Mouse (Mus musculus): ENCODE measurements around the gene Prrx1.

The Prrx1 gene

DNA sequence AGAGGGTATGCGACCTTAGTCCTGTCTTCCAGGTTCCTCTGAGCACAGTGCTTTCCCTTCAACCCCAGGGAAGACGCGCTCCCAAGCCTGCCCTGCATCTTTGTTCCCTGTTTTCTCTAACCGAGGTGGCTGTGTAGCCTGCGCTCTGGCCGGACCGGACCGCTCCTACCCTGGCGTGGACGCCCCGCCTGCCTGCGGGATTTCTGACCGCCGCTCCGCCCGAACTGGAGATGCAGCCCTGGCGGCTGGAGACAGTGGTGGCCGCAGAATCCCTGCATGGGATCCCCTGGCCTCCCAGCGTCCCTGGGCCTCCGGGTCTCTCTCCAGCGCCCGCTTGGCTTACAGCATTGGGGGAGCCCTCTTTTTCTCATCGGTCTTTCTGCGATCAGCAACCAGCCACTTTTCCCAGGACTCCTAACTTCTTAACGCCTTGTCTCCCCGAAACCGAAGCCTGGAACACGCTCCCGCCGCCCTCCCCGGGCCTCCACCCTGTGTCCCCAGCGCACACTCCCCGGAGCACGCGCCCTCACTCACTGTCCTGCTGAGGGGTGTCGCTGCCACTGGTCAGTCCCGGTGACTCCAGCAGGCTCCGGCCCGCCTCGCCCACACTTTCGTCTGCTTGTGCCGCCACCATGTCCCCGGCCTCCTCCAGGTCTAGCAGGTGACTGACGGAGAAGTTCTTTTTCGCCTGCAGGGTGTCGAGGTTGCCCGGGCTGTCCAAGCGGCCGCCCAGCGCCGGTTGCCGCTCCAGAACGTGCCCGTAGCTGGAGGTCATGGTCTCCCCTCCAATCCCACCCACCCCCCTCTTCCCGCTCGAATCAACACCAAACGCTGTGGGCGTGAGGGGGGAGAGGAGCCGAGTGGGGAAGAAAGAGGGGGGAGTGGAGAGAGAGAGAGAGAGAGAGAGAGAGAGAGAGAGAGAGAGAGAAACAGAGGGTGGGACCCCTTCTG, 1.4 kb downstream of the Prrx1 start:
- no peak for DNase-seq (ENCODE audit: low spot score in 2 of 2)

- no peak for DNase-seq (ENCODE audit: low spot score in 2 of 2)
Observed at GRCm38 (mm10) chr1:163311006-163311836, 2.3 kb downstream of the Prrx1 start.

DNA sequence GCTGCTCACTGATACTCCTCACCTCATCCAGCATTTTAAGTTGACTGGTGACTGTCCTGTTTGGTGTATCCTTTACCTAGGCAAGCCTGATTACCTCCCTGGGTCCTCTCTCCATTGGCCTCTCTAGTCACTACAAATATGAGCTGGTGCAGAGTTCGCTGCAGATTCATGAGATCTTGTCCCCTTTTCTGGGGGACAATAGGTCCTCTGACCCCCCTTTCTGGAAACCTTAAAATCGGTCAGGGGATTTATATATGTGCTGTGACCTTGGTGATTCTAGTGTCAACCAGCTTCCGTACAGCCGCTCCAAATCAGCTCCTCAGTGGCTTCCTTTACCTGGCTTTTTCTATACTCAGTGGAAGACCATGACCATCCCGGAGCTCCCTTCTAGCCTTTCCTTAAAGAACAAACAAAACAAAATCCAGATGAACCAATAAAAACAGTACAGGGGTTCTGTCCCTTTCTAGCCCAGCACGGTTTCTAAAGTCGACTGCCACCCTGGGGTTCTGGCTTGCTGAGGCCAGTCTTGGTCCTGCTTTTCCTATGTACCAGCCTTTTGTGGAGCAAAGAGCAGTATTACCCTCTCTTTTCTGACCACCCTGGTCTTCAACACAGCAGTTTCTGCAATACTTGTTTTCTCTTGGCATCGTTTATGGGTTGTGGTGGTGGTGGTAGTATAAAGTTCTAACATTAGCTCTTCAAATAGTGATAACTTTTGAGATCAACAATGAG, 3.3 kb downstream of the Prrx1 start:
- no peak for DNase-seq (ENCODE audit: low spot score in 2 of 2)

DNA sequence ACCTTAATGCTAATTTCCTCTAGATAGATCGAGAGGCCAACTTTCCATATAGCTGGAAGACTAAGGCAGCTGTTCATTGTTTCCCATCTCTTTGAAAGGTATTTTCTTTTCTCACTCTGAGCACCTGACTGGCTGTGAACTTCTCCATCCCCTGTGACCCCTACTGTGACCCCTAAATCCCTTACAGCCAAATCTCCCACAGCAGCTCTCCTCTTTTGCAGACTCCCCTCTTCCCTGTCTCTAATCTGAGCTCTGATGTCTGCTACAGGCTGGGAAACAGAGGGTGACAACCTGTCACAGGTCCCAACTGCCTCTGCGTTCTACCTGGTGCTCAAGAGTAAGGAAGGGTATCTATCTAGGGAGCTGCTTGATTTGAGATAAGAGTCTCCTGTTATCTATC, 4.0 kb downstream of the Prrx1 start:
- no peak for DNase-seq (ENCODE audit: low spot score in 2 of 2)

DNA sequence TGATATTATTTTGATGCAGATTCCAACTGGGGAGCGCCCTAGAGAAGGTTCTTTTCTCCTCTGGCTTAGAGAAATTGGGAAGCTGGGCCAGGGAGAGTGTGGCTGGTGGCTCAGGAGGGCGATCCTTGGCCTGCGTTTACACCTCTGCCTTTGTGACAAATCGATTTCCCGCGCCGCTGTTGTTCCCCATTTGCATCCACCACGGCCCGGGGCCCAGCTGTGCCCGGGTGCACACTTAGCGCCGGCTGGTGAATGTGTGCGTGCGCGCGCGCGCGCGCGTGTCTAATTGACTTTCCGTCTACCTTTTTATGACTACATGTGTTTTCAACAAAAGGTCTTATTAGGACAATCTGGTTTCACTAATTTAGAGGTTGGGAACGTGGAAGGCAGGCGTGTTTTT, 4.9 kb downstream of the Prrx1 start:
- no peak for DNase-seq (ENCODE audit: low spot score in 2 of 2)

DNA sequence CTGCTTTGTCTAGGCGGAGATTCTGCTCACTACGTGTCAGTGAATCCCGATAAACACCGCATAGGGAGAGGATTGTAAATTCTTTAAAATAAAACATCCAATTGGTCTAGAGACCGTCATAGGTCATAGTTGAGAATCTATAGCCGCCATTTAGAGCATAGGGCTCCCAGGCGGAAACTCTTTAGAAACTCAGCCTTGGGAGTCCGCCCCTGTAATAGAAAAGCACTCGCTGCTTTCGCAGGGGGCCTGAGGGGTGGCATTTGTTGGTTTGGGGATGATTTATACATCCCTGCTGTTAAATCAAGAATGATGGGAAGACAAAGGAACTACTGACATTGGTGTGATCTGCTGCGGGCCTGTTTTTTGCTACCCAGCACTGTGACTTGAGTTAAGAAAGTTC, 5.8 kb downstream of the Prrx1 start:
- no peak for DNase-seq (ENCODE audit: low spot score in 2 of 2)

DNA sequence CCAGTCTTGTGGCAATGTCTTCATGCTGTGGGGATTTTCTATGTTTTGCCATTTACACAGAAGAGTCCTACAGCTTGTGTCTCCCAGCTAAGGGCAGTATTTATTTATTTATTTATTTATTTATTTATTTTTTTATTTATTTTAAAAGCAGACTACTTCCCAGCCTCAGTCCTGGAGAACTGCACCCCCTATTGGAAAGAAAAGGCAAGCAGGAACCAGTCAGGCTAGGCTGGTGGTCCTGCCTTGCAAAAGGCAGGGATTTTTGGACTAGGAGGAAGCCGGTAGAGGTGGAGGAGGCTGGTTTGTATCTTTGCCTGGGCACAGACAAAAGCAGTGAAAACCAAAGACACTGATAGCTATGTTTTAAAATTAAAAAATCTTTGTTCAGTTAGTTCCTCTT, 7.6 kb downstream of the Prrx1 start:
- DNase-seq (ENCODE audit: low spot score in 2 of 2) = no peak

DNA sequence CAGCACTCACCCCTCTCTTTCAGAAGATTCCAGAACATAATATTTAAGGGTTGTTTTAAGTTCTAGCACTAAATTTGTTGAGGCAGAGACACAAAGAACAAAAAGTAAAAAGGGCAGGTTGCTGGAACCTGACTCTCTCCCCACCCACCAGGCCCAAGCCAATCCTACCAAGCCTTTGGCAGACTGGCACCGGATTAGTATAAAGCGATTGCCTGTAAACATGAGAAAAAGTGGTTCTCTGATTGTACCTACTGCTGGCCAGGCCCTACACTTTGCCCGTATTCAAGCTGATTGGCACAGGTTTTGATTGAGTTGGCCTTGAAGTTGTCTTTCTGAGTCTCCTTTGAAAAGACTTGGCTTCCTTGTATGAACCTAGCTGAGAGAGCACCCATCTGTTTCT, 8.7 kb downstream of the Prrx1 start:
- no peak for DNase-seq (ENCODE audit: low spot score in 2 of 2)

DNA sequence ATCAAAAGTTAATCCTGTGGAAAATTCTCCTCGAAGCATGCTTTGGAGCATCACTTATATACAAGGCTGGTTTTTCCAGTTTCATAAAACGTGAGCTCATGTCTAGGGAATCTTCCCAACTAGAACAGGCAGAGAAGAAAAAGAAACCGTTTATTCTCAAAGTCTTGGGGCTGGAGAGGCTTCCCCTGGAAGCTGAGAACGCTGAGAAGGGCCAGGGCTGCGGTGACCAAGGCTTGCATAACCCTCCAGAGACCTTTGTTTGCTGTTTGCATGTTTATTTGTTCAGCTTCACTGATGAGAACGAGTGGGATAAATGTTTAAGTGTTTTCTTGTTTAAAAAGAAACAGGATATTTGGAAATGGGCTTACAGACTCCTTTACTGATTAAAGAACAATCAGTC, 11.2 kb downstream of the Prrx1 start:
- no peak for DNase-seq (ENCODE audit: low spot score in 2 of 2)

- no peak for DNase-seq (ENCODE audit: low spot score in 2 of 2)
Observed at GRCm38 (mm10) chr1:163293152-163293551, 20.4 kb downstream of the Prrx1 start.

DNA sequence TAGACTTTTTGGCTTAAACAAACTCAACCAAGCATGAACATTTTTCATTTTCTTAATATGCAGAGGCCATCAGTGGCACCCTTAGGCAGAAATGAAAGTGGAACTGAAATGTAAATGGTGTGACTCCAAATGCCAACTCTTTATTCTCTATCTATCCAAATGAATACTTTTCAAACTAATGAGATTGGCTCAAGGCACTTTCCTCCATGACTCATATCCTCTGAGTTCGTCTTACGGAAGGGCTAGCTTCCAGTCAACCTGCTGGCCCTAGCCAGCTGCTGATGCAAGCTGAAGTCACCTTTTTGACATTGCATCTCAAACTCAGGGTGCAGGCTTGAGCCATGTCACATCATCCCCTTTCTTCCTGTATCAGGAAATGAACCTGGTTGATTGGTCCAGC, 21.6 kb downstream of the Prrx1 start:
- DNase-seq (ENCODE audit: low spot score in 2 of 2) = peak in 1 of 2 experiments; percentile 7

GRCm38 (mm10) chr1:163289131-163289530, 24.4 kb downstream of the Prrx1 start:
- no peak for DNase-seq (ENCODE audit: low spot score in 2 of 2)

DNA sequence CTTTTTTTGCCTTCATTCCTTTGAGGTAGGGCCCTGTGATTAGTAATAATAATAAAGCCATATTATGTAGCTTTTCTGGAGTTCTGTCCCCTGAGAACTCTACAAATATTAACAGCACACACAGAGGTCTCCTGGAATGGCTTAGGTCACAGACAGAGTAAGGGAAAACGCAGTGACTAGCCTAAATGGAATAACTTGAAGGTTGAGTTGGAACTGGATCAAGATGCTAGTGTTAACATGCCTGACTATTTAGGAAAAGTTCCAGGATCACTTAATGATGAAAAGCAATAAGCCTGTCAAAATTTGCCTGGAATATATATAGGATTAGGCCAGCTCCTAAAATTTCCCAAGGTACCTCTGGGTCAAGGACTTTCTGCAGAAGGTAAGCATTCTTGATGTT, 28.0 kb downstream of the Prrx1 start:
- no peak for DNase-seq (ENCODE audit: low spot score in 2 of 2)

DNA sequence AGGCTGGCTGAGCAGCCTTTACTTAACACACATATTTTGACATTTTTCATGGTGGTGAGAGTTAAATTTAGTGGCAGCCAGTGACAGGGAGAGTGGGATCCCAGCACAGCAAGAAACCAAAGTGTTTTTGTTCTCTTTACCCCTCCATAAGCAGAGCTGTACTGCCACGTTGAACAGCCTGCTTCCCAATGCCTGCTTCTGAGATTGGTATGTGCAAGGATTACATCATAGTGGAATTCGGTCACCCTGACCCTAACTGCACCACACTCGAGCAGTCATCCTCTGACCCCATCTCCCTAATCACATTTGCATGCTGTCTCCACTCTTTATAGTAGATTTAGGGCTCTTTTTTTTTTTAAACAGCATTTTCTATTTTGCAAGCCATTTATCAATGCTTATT, 28.4 kb downstream of the Prrx1 start:
- no peak for DNase-seq (ENCODE audit: low spot score in 2 of 2)

DNA sequence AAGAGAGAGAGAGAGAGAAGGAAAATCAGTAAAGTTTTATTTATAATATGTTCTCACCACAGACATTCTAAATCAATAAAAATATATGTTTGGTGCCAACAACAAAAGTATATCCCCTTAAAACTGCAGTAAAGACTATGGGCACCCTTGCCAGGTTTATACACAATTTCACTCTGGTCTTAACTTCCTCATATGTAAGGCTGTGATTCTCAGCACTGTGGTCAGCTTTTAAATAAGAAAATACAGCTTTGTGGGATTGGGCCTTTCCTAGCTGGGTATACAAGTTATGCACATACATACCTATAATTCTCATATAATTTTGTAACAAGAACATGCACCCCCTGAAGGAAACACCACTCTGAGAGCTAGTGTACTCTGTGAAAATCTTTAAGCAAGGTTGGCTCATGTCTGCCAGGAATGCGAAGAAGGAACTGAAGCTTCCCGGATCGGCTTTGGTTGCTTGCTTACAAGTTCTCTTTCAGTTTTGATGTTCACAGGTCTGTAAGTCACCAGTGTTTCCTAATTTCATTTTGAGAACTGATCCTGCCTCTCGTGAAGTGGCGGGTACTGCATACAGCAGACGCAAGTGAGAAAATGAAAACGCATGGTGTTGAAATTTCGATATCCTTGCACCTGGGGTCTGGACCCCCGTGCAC, 29.4 kb downstream of the Prrx1 start:
- no peak for DNase-seq (ENCODE audit: low spot score in 2 of 2)

GRCm38 (mm10) chr1:163281450-163282198, 31.9 kb downstream of the Prrx1 start:
- DNase-seq (ENCODE audit: low spot score in 2 of 2) = no peak

GRCm38 (mm10) chr1:163280842-163281122, 32.7 kb downstream of the Prrx1 start:
- DNase-seq (ENCODE audit: low spot score in 2 of 2) = no peak

GRCm38 (mm10) chr1:163280097-163280841, 33.2 kb downstream of the Prrx1 start:
- DNase-seq (ENCODE audit: low spot score in 2 of 2) = no peak

- no peak for DNase-seq (ENCODE audit: low spot score in 2 of 2)
Observed at GRCm38 (mm10) chr1:163277069-163277468, 36.4 kb downstream of the Prrx1 start.

GRCm38 (mm10) chr1:163274919-163275318, 38.6 kb downstream of the Prrx1 start:
- DNase-seq (ENCODE audit: low spot score in 2 of 2) = no peak

All from spleen, postnatal 36 days (tissue).